Comparison of ENCODE assay signal across 9 mouse cellular contexts in the genomic region with DNA sequence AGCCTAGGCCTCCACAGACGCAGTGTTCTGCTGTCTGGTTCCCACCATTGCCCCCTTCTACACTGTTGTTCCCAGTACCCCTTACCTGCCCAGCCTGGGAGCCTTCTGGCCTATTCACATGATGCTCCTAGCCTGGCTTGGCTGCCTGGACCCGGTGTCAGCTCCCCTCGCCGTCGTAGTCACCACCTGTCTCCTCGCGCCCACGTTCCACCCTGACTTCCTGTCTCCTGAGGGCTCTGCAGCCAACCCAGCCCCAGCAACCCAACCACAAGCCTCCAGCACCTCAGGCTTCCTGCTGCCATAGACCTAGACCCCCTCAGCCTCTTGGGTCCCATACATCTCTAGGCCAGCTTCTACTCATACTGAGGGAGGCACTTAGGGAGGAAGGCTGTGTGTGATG. TPM values are rescaled to one million over a fixed set of nuclear protein-coding genes. Genes with fewer than 3 reads are reported as not detected.
DNase-seq lines count a peak whose midpoint lies in the region; ATAC-seq and TF ChIP-seq lines count a peak whose summit lies in the region.
"Had no signal": no experiment of that assay in that cellular context is flagged by ENCODE, and none has a peak within 500 bp of the region (broad histone marks: within the 10 kb centered on the region; RNA-seq: fewer than 3 reads in every experiment).

Gene Lck (minus strand): TSS at position 212 of the 400 bp plus-strand sequence.

- TF ChIP-seq CTCF in liver, postnatal 0 days (IDR thresholded peaks at IDR 0.05; ENCODE audit: low read depth): no peak

- no peak within 1 kb of the TSS for H3K4me2 ChIP-seq in heart, embryonic 11.5 days
- H3K4me2 ChIP-seq in midbrain, embryonic 15.5 days: no peak within 1 kb of the TSS
- H3K4me2 ChIP-seq in midbrain, embryonic 14.5 days (ENCODE audit: low read length): no peak within 1 kb of the TSS
- H3K4me2 ChIP-seq in liver, postnatal 0 days (ENCODE audit: low read depth, low read length): no peak within 1 kb of the TSS

- H3K36me3 ChIP-seq in heart, embryonic 11.5 days (ENCODE audit: control insufficient read depth, insufficient read depth, low read length): no peaks in the 10 kb centered on the region
- no peaks in the 10 kb centered on the region for H3K36me3 ChIP-seq in midbrain, embryonic 15.5 days (replicated peaks)
- H3K36me3 ChIP-seq in midbrain, embryonic 14.5 days (ENCODE audit: control insufficient read depth, insufficient read depth, low read length): no peaks in the 10 kb centered on the region
- no peaks in the 10 kb centered on the region for H3K36me3 ChIP-seq in liver, postnatal 0 days (replicated peaks; ENCODE audit: insufficient read depth, low read length)

- H3K9ac ChIP-seq in heart, embryonic 11.5 days (ENCODE audit: low read depth, low read length): no peak within 1 kb of the TSS
- H3K9ac ChIP-seq in midbrain, embryonic 15.5 days: no peak within 1 kb of the TSS
- no peak within 1 kb of the TSS for H3K9ac ChIP-seq in midbrain, embryonic 14.5 days (replicated peaks; ENCODE audit: low read length)
- H3K9ac ChIP-seq in liver, postnatal 0 days (replicated peaks): no peak within 1 kb of the TSS

- no peaks in the 10 kb centered on the region for H3K27me3 ChIP-seq in heart, embryonic 11.5 days (ENCODE audit: control insufficient read depth, insufficient read depth, low read length)
- no peaks in the 10 kb centered on the region for H3K27me3 ChIP-seq in midbrain, embryonic 15.5 days (replicated peaks)
- H3K27me3 ChIP-seq in midbrain, embryonic 14.5 days (ENCODE audit: control insufficient read depth, insufficient read depth, low read length): no peaks in the 10 kb centered on the region
- no peaks in the 10 kb centered on the region for H3K27me3 ChIP-seq in liver, postnatal 0 days (ENCODE audit: insufficient read depth, low read length)

- H3K9me3 ChIP-seq in heart, embryonic 11.5 days (replicated peaks; ENCODE audit: control insufficient read depth, low read length): no peaks in the 10 kb centered on the region
- H3K9me3 ChIP-seq in midbrain, embryonic 15.5 days: no peaks in the 10 kb centered on the region
- H3K9me3 ChIP-seq in midbrain, embryonic 14.5 days (ENCODE audit: control insufficient read depth, low read length): no peaks in the 10 kb centered on the region
- no peaks in the 10 kb centered on the region for H3K9me3 ChIP-seq in liver, postnatal 0 days (ENCODE audit: low read length)

- no peak for DNase-seq in heart, postnatal 25 days (ENCODE audit: low spot score)
- no peak for DNase-seq in midbrain, embryonic 14.5 days
- no peak for DNase-seq in liver, postnatal 0 days
- DNase-seq in thymus, postnatal 10 days (ENCODE audit: low spot score in 2 of 2): peak; percentile 84 to 87
- DNase-seq in adrenal gland, postnatal 25 days: no peak
- no peak for DNase-seq in gastrocnemius, adult 8-10 months (ENCODE audit: low spot score in 2 of 2)
- DNase-seq: right cerebral cortex, adult 18-20 months had no signal

- no peak for TF ChIP-seq EP300 in liver, postnatal 0 days (IDR thresholded peaks at IDR 0.05; ENCODE audit: low read depth)

- no peak for ATAC-seq in heart, embryonic 11.5 days (replicated peaks; ENCODE audit: insufficient number of reproducible peaks, low FRiP score, low TSS enrichment)
- no peak for ATAC-seq in midbrain, embryonic 15.5 days (replicated peaks)
- no peak for ATAC-seq in midbrain, embryonic 14.5 days (ENCODE audit: low FRiP score, low TSS enrichment)
- no peak for ATAC-seq in liver, postnatal 0 days

- 80% methylated on average over 8 of the region's 8 CpGs for WGBS in heart, embryonic 11.5 days (ENCODE audit: insufficient replicate concordance)
- 94% methylated on average over 8 of the region's 8 CpGs for WGBS in midbrain, embryonic 15.5 days
- 94% methylated on average over 8 of the region's 8 CpGs for WGBS in midbrain, embryonic 14.5 days
- 57% methylated on average over 8 of the region's 8 CpGs for WGBS in liver, postnatal 0 days (ENCODE audit: insufficient replicate concordance)

- no peak within 1 kb of the TSS for H3K4me3 ChIP-seq in heart, embryonic 11.5 days (ENCODE audit: low read depth, low read length)
- no peak within 1 kb of the TSS for H3K4me3 ChIP-seq in midbrain, embryonic 15.5 days
- no peak within 1 kb of the TSS for H3K4me3 ChIP-seq in midbrain, embryonic 14.5 days (replicated peaks; ENCODE audit: low read depth, low read length)
- no peak within 1 kb of the TSS for H3K4me3 ChIP-seq in liver, postnatal 0 days (ENCODE audit: low read depth, low read length)

- H3K4me1 ChIP-seq in heart, embryonic 11.5 days (ENCODE audit: control insufficient read depth, insufficient read depth, low read length): peaks cover 6% of the 10 kb centered on the region; the same call in 1 of the 2 replicates
- H3K4me1 ChIP-seq in midbrain, embryonic 15.5 days: peaks cover 6% of the 10 kb centered on the region; the same call in 1 of the 2 replicates
- H3K4me1 ChIP-seq in midbrain, embryonic 14.5 days (ENCODE audit: control insufficient read depth, insufficient read depth, low read length): 0 out of 2 replicates have a peak, but pooled peaks cover 8% of the 10 kb centered on the region
- H3K4me1 ChIP-seq in liver, postnatal 0 days (ENCODE audit: insufficient read depth): peaks cover 3% of the 10 kb centered on the region; the same call in 1 of the 2 replicates

- intact Hi-C loops in heart, postnatal 25 days (cut with DNase I): no loop called here

- H3K27ac ChIP-seq in heart, embryonic 11.5 days (ENCODE audit: low read depth, low read length): peak within 1 kb of the TSS; percentile 0; the same call in 1 of the 2 replicates
- H3K27ac ChIP-seq in midbrain, embryonic 15.5 days: no peak within 1 kb of the TSS
- no peak within 1 kb of the TSS for H3K27ac ChIP-seq in midbrain, embryonic 14.5 days (replicated peaks; ENCODE audit: low read depth, low read length)
- peak within 1 kb of the TSS; percentile 51; the same call in 1 of the 2 replicates for H3K27ac ChIP-seq in liver, postnatal 0 days (ENCODE audit: low read depth)

RNA-seq across cellular contexts. Expression of gene Lck, which starts in this region (rescaled TPM):
- polyA plus RNA-seq in heart, embryonic 11.5 days (2014; fragmentation: Nextera tagmentation; extraction: Ambion mirVana): 3.6 and 4.6 TPM in 2 replicates
- 1 to 10 TPM in 1 of 2 experiments, under 1 TPM in 1; 0.47 to 1.2 TPM for total RNA-seq in heart, postnatal 25 days (2021)
- 12.5 and 13.5 TPM in 2 replicates for polyA plus RNA-seq in midbrain, embryonic 15.5 days (2015; fragmentation: Nextera tagmentation; extraction: Ambion mirVana)
- polyA plus RNA-seq in midbrain, embryonic 14.5 days (2014; fragmentation: Nextera tagmentation; extraction: Ambion mirVana): 9.0 and 13.6 TPM in 2 replicates
- 3.3 and 3.4 TPM in 2 replicates for polyA plus RNA-seq in liver, postnatal 0 days (2015; fragmentation: Nextera tagmentation; extraction: Ambion mirVana)
- 3.7 and 4.3 TPM in 2 replicates for total RNA-seq in adrenal gland, postnatal 25 days (2021)
- not detected for total RNA-seq in gastrocnemius, adult 8-10 months (2022)

Comparison
In these comparisons a context has a peak if more than half of its experiments do, and no peak if none do; other contexts are left out.
1. H3K27ac ChIP-seq: peak in heart, embryonic 11.5 days (single experiment) and liver, postnatal 0 days (single experiment); none in midbrain, embryonic 15.5 days (single experiment) and midbrain, embryonic 14.5 days (single experiment).
2. DNase-seq: peak in thymus, postnatal 10 days (2 of 2); none in heart, postnatal 25 days (single experiment), midbrain, embryonic 14.5 days (single experiment), liver, postnatal 0 days (single experiment), adrenal gland, postnatal 25 days (single experiment) and gastrocnemius, adult 8-10 months (0 of 2).